In the genomic region with DNA sequence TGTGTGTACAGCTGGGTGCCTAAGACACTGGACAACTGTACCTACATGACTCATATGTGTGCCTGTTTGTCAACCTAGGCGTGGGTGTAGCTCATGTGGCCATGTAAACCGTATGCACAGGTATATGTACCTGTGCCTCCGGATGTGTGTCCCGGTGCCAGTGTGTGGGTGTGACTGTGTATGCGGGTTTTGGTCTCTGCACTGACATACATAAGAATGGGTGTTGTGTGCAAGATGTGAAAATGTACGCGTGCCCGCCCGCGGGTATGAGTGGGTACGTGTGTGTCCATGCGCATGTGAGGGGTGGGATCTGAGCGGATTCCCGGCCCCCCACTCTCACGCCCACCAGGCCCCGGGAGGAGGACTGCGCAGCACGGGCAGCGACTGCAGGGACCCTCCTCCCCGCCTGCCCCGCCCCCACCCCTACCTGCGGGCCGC, we compare ENCODE assay signal across 8 mouse cellular contexts. TPM values are rescaled to one million over a fixed set of nuclear protein-coding genes. Genes with fewer than 3 reads are reported as not detected.
DNase-seq lines count a peak whose midpoint lies in the region; ATAC-seq and TF ChIP-seq lines count a peak whose summit lies in the region.

No protein-coding gene starts in this region.

- peak overlapping the region; percentile 77 for H3K27ac ChIP-seq in kidney, postnatal 0 days
- no peak overlapping the region for H3K27ac ChIP-seq in heart, embryonic 16.5 days (ENCODE audit: low read length)
- no peak overlapping the region for H3K27ac ChIP-seq in midbrain, embryonic 11.5 days (ENCODE audit: low read depth, low read length)

- WGBS in kidney, postnatal 0 days: under 1% methylated on average over 23 of the region's 23 CpGs
- under 1% methylated on average over 23 of the region's 23 CpGs for WGBS in heart, embryonic 16.5 days
- WGBS in midbrain, embryonic 11.5 days: under 1% methylated on average over 23 of the region's 23 CpGs

- H3K27me3 ChIP-seq in kidney, postnatal 0 days (ENCODE audit: insufficient read depth, low read length): no peaks in the 10 kb centered on the region
- peaks cover 30% of the 10 kb centered on the region for H3K27me3 ChIP-seq in heart, embryonic 16.5 days (ENCODE audit: control insufficient read depth, insufficient read depth, low read length)
- no peaks in the 10 kb centered on the region for H3K27me3 ChIP-seq in midbrain, embryonic 11.5 days (ENCODE audit: control insufficient read depth, insufficient read depth, low read length)

- H3K4me3 ChIP-seq in kidney, postnatal 0 days (replicated peaks; ENCODE audit: low read depth, low read length): peak overlapping the region; percentile 64
- H3K4me3 ChIP-seq in heart, embryonic 16.5 days (ENCODE audit: low read length): peak overlapping the region; percentile 69
- peak overlapping the region; percentile 73 for H3K4me3 ChIP-seq in midbrain, embryonic 11.5 days (ENCODE audit: low read depth, low read length)

- H3K9ac ChIP-seq in kidney, postnatal 0 days (ENCODE audit: low read depth, low read length): peak overlapping the region; percentile 72
- H3K9ac ChIP-seq in heart, embryonic 16.5 days (ENCODE audit: low read length): peak overlapping the region; percentile 74
- H3K9ac ChIP-seq in midbrain, embryonic 11.5 days (ENCODE audit: low read length): peak overlapping the region; percentile 65

- H3K9me3 ChIP-seq in kidney, postnatal 0 days (replicated peaks; ENCODE audit: low read length): no peaks in the 10 kb centered on the region
- no peaks in the 10 kb centered on the region for H3K9me3 ChIP-seq in heart, embryonic 16.5 days (replicated peaks; ENCODE audit: control insufficient read depth, low read length)
- H3K9me3 ChIP-seq in midbrain, embryonic 11.5 days (ENCODE audit: control insufficient read depth, low read length): no peaks in the 10 kb centered on the region

- H3K4me1 ChIP-seq in kidney, postnatal 0 days (replicated peaks; ENCODE audit: insufficient read depth, low read length): peaks cover 24% of the 10 kb centered on the region
- peaks cover 34% of the 10 kb centered on the region for H3K4me1 ChIP-seq in heart, embryonic 16.5 days (ENCODE audit: control insufficient read depth, insufficient read depth, low read length)
- H3K4me1 ChIP-seq in midbrain, embryonic 11.5 days (ENCODE audit: control insufficient read depth, insufficient read depth, low read length): peaks cover 28% of the 10 kb centered on the region

- H3K4me2 ChIP-seq in kidney, postnatal 0 days (ENCODE audit: low read length): peak overlapping the region; percentile 92
- peak overlapping the region; percentile 99 for H3K4me2 ChIP-seq in heart, embryonic 16.5 days (ENCODE audit: low read depth, low read length)
- peak overlapping the region; percentile 84 for H3K4me2 ChIP-seq in midbrain, embryonic 11.5 days

- H3K36me3 ChIP-seq in kidney, postnatal 0 days (ENCODE audit: insufficient read depth, low read length): no peaks in the 10 kb centered on the region
- H3K36me3 ChIP-seq in heart, embryonic 16.5 days (ENCODE audit: control insufficient read depth, insufficient read depth): no peaks in the 10 kb centered on the region
- H3K36me3 ChIP-seq in midbrain, embryonic 11.5 days (ENCODE audit: control insufficient read depth, insufficient read depth, low read length): no peaks in the 10 kb centered on the region

- ATAC-seq in kidney, postnatal 0 days (replicated peaks; ENCODE audit: low FRiP score, low read depth): peak; percentile 49
- no peak for ATAC-seq in heart, embryonic 16.5 days (replicated peaks; ENCODE audit: extremely low read depth, insufficient read depth, low FRiP score)
- ATAC-seq in midbrain, embryonic 11.5 days (ENCODE audit: low FRiP score): peak; percentile 68

- no peak for TF ChIP-seq CTCF in kidney, postnatal 0 days (IDR thresholded peaks at IDR 0.05; ENCODE audit: low read depth)

- no peak for DNase-seq in kidney, postnatal 0 days (ENCODE audit: low spot score)
- DNase-seq in kidney, adult 9 months: no peak
- DNase-seq in brain, adult 2 months (ENCODE audit: low read depth, low spot score): peak; percentile 45
- DNase-seq in midbrain, embryonic 11.5 days (ENCODE audit: low spot score, missing footprints): peak; percentile 94
- no peak for DNase-seq in thymus, postnatal 25 days
- DNase-seq in kidney, postnatal 10 days: no peak
- no peak for DNase-seq in urinary bladder, postnatal 36 days (ENCODE audit: low spot score in 2 of 2)

RNA-seq across cellular contexts. Expression of a gene that starts 22.6 kb away (rescaled TPM):
- polyA plus RNA-seq in kidney, postnatal 0 days (2015; fragmentation: Nextera tagmentation; extraction: Ambion mirVana): 9.8 and 11.3 TPM in 2 replicates
- polyA plus RNA-seq in heart, embryonic 16.5 days (2015; fragmentation: Nextera tagmentation; extraction: Ambion mirVana): 2.2 and 2.3 TPM in 2 replicates
- 3.3 and 3.7 TPM in 2 replicates for polyA plus RNA-seq in midbrain, embryonic 11.5 days (2014; fragmentation: Nextera tagmentation; extraction: Ambion mirVana)

RNA-seq across cellular contexts. Expression of a gene that starts 48.8 kb away (rescaled TPM):
- 0.63 and 0.78 TPM in 2 replicates for polyA plus RNA-seq in kidney, postnatal 0 days (2015; fragmentation: Nextera tagmentation; extraction: Ambion mirVana)
- 1.8 and 1.9 TPM in 2 replicates for polyA plus RNA-seq in heart, embryonic 16.5 days (2015; fragmentation: Nextera tagmentation; extraction: Ambion mirVana)
- 0.51 and 0.53 TPM in 2 replicates for polyA plus RNA-seq in midbrain, embryonic 11.5 days (2014; fragmentation: Nextera tagmentation; extraction: Ambion mirVana)

RNA-seq across cellular contexts. Expression of a gene that starts 49.0 kb away (rescaled TPM):
- polyA plus RNA-seq in kidney, postnatal 0 days (2015; fragmentation: Nextera tagmentation; extraction: Ambion mirVana): 48.9 and 55.9 TPM in 2 replicates
- 45.9 and 53.3 TPM in 2 replicates for polyA plus RNA-seq in heart, embryonic 16.5 days (2015; fragmentation: Nextera tagmentation; extraction: Ambion mirVana)
- 105 and 106 TPM in 2 replicates for polyA plus RNA-seq in midbrain, embryonic 11.5 days (2014; fragmentation: Nextera tagmentation; extraction: Ambion mirVana)

RNA-seq across cellular contexts. Expression of a gene that starts 49.1 kb away (rescaled TPM):
- polyA plus RNA-seq in kidney, postnatal 0 days (2015; fragmentation: Nextera tagmentation; extraction: Ambion mirVana): 14.5 and 15.6 TPM in 2 replicates
- 10.9 and 11.8 TPM in 2 replicates for polyA plus RNA-seq in heart, embryonic 16.5 days (2015; fragmentation: Nextera tagmentation; extraction: Ambion mirVana)
- 20.0 and 26.9 TPM in 2 replicates for polyA plus RNA-seq in midbrain, embryonic 11.5 days (2014; fragmentation: Nextera tagmentation; extraction: Ambion mirVana)

Comparison
In these comparisons a context has a peak if more than half of its experiments do, and no peak if none do; other contexts are left out.
1. DNase-seq: peak in brain, adult 2 months (single experiment) and midbrain, embryonic 11.5 days (single experiment); none in kidney, postnatal 0 days (single experiment), kidney, adult 9 months (single experiment), thymus, postnatal 25 days (single experiment), kidney, postnatal 10 days (single experiment) and urinary bladder, postnatal 36 days (0 of 2).
2. Peak in every context shown above with its lines, with median percentiles within 50 percentile points of each other: H3K4me2 ChIP-seq, H3K4me3 ChIP-seq and H3K9ac ChIP-seq.